Mouse (Mus musculus) lung, embryonic 15.5 days (tissue): Measurements from ENCODE around the gene Nat8f7. TPM values are rescaled to one million over a fixed set of nuclear protein-coding genes. Genes with fewer than 3 reads are reported as not detected.
"Not testable (repeated sequence)": the region's sequence is repeated elsewhere in the genome, so short reads cannot be mapped to it uniquely, and the experiment has no call there.

ENCODE experiments used
- ATAC-seq: fragments of 200-750 bp; cut with Nextera tagmentation; 2 replicates; pipeline ENCODE4 v1.8.0; 2017; ENCODE audit warnings: moderate number of reproducible peaks, borderline replicate concordance; ENCODE audit not compliant: low FRiP score, low TSS enrichment; ENCODE audit errors: extremely low read depth
- H3K27ac ChIP-seq: fragments of 300-500 bp; sonication (generic); 2 replicates; pipeline ENCODE4 v1.5.1; 2015; ENCODE audit warnings: moderate library complexity, mild to moderate bottlenecking, inconsistent platforms
- H3K27me3 ChIP-seq: fragments of 300-500 bp; sonication (generic); 2 replicates; pipeline ENCODE4 v1.6.1; 2015; ENCODE audit warnings: inconsistent platforms
- H3K36me3 ChIP-seq: fragments of 300-500 bp; sonication (generic); 2 replicates; pipeline ENCODE4 v1.6.1; 2015; ENCODE audit warnings: inconsistent platforms
- H3K4me1 ChIP-seq: fragments of 300-500 bp; sonication (generic); 2 replicates; pipeline ENCODE4 v1.6.1; 2015; ENCODE audit warnings: inconsistent platforms
- H3K4me2 ChIP-seq: fragments of 300-500 bp; sonication (generic); 2 replicates; pipeline ENCODE4 v1.6.1; 2015; ENCODE audit warnings: inconsistent platforms, mild to moderate bottlenecking, moderate library complexity
- H3K4me3 ChIP-seq: fragments of 300-500 bp; sonication (generic); 2 replicates; pipeline ENCODE4 v1.5.1; 2015; ENCODE audit warnings: mild to moderate bottlenecking, inconsistent platforms
- H3K9ac ChIP-seq: fragments of 300-500 bp; sonication (generic); 2 replicates; pipeline ENCODE4 v1.6.1; 2015; ENCODE audit warnings: inconsistent platforms
- H3K9me3 ChIP-seq: fragments of 300-500 bp; sonication (generic); 2 replicates; pipeline ENCODE4 v1.6.1; 2016; ENCODE audit warnings: inconsistent platforms
- WGBS: fragments of 180-500 bp; shearing (Covaris S2); methylation state at CpG from one replicate; pipeline ENCODE4 v1.1.7; 2015; 5-methylcytosine and 5-hydroxymethylcytosine counted together
- microRNA-seq: library from miRNA; unstranded; fragments of <30 nt; microRNA quantifications from one replicate; pipeline ENCODE4, GENCODE M21; 2016
- polyA plus RNA-seq: library from polyadenylated mRNA; unstranded; fragments of >200 nt; fragmentation: Nextera tagmentation; extraction: Ambion mirVana; gene quantifications from 2 replicates; pipeline ENCODE4 v1.2.1, GENCODE M21; 2015

The Nat8f7 gene
- polyA plus RNA-seq = not detected in 2 replicates

DNA sequence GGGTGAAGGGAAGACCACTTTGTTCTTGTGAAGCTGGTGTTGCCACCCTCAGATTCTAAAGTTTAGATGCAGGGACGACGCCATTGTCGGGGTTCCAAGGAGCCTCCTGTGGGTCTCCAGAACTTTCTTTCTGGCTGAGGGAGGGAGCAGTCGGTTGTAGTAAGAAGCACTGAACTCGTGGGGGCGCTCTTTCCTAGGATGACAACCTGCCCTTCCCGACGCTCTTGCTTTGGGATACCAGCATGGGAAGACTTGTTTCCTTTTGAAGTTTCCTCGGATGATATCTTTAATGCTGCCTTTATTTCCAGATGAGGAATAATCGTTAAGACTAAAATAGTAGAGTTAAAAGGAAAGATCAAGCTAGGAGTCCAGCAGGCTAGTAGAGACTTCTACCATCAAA lies at the start of gene Nat8f7:
TSS of gene Nat8f7 (minus strand) at position 101 of the 400 bp plus-strand sequence.
- not testable (repeated sequence) for H3K9ac ChIP-seq, H3K4me3 ChIP-seq, ATAC-seq, H3K9me3 ChIP-seq, H3K27ac ChIP-seq, H3K27me3 ChIP-seq, H3K36me3 ChIP-seq, H3K4me1 ChIP-seq, H3K4me2 ChIP-seq
- 80% methylated on average over 10 of the region's 10 CpGs for WGBS

- not testable (repeated sequence) for H3K4me2 ChIP-seq, ATAC-seq, H3K27me3 ChIP-seq, H3K4me3 ChIP-seq, H3K27ac ChIP-seq, H3K36me3 ChIP-seq, H3K4me1 ChIP-seq, H3K9me3 ChIP-seq, H3K9ac ChIP-seq
- 92% methylated on average over 1 of the region's 2 CpGs for WGBS
Observed at GRCm38 (mm10) chr6:85762678-85763077, 49.7 kb upstream of the Nat8f7 start.

DNA sequence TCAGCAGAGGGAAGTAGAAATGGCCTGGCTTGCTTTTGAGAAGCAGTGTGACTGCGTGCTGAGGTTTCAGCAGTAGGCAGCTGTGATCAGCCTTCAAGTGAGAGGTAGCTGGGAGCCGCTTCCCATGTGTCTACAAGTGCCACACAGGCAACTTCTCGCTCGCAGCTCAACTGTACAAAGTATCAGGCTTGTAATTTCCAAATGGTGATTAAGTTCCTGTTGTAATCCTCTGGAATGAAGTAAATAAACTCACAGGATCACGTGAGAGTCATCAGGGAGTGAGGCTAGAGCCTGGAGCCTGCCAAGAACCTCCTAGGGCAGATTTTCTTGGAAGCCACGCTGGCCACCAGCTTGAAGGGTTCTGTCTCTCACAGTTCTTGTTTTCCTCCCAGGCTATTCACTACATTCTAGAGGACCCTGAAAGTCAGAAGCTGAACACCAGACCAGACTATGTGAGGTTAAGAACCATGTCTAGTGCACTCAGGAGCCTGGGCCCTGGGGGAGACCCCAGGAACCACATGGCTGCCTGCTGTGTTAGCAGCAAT lies 42.8 kb upstream of the Nat8f7 start:
- H3K4me3 ChIP-seq, H3K36me3 ChIP-seq, H3K9me3 ChIP-seq, H3K27me3 ChIP-seq, H3K4me2 ChIP-seq, H3K4me1 ChIP-seq, H3K27ac ChIP-seq, H3K9ac ChIP-seq: not testable (repeated sequence)
- peak; percentile 27; the same call in 1 of the 2 replicates for ATAC-seq
- WGBS = 26% methylated on average over 3 of the region's 6 CpGs

DNA sequence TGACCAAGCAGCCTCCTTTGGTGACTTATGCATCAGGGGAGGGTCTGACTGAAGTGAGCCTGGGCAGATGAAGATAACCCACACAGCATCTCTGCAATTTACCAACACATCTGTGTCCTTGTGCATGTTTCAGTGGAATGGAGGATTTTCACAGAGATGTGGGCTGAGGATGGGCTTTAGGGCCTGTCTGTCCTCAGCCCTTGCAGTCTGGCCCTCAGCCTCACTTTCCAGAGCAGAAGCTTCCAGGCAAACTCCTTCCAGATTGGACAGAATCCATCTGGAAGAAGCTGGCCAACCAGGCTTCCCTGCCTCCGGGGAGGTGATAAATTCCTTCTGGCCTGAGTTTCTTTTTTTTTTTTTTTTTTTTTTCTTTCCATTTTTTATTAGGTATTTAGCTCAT lies 3.4 kb downstream of the Nat8f7 start:
- not testable (repeated sequence) for H3K36me3 ChIP-seq, H3K4me1 ChIP-seq, H3K4me3 ChIP-seq, H3K9me3 ChIP-seq, H3K4me2 ChIP-seq, H3K27me3 ChIP-seq, H3K9ac ChIP-seq, ATAC-seq, H3K27ac ChIP-seq
- WGBS = 80% methylated on average over 1 of the region's 1 CpGs

DNA sequence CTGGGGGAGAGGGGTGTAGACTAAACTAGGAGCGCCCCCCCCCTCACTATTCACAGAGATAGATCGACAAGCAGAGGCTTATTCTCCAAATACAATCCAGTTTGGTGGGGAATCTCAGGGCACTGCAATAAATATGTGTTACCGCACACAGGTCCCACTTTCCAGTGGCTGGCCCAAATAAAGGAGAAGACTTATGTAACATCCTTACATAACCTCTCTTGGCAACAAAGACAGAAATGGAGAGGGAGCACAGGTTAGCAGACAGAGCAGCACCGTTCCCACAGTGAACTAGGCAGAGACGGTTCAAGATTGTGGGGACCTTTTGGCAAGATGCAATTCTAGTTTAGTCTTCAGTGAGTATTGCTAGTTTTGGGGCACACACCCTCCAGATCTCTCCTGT lies 3.8 kb downstream of the Nat8f7 start:
- not testable (repeated sequence) for ATAC-seq

GRCm38 (mm10) chr6:85701943-85702342 lies 11.1 kb downstream of the Nat8f7 start:
- H3K4me3 ChIP-seq, H3K36me3 ChIP-seq, H3K4me1 ChIP-seq, H3K27ac ChIP-seq, H3K9ac ChIP-seq, H3K4me2 ChIP-seq, H3K9me3 ChIP-seq, H3K27me3 ChIP-seq: not testable (repeated sequence)
- WGBS = 48% methylated on average over 2 of the region's 4 CpGs
- peak; percentile 49; the same call in 1 of the 2 replicates for ATAC-seq

More for the DNA sequence above, 3.8 kb downstream of the Nat8f7 start:
- WGBS = 88% methylated on average over 5 of the region's 5 CpGs
- H3K36me3 ChIP-seq, H3K9me3 ChIP-seq, H3K27me3 ChIP-seq, H3K27ac ChIP-seq, H3K4me3 ChIP-seq, H3K4me1 ChIP-seq, H3K9ac ChIP-seq, H3K4me2 ChIP-seq: not testable (repeated sequence)

Small RNA genes lying within 50 kb of the gene (microRNA-seq; reads per million reads assigned to microRNA genes)
- not detected for gene Gm27317

Other genes with a start within 250 kb of the Nat8f7 start
- gene Fbxo41, start 210.2 kb downstream of the Nat8f7 start, polyA plus RNA-seq = 0.06 and 0.16 TPM in 2 replicates
- not detected in 2 replicates for gene Egr4, start 199.6 kb downstream of the Nat8f7 start, polyA plus RNA-seq
- gene Alms1, start 125.7 kb downstream of the Nat8f7 start, polyA plus RNA-seq = 5.0 and 5.4 TPM in 2 replicates
- gene Nat8f3, start 52.5 kb upstream of the Nat8f7 start, polyA plus RNA-seq = 0.23 TPM in 1 of 2 replicates, not detected in the other
- not detected in 2 replicates for gene Nat8f6, start 107.7 kb upstream of the Nat8f7 start, polyA plus RNA-seq
- not detected in 2 replicates for gene Nat8f5, start 107.8 kb upstream of the Nat8f7 start, polyA plus RNA-seq
- gene Nat8, start 118.9 kb upstream of the Nat8f7 start, polyA plus RNA-seq = not detected in 2 replicates
- gene Nat8f2, start 156.0 kb upstream of the Nat8f7 start, polyA plus RNA-seq = 0.07 TPM in 1 of 2 replicates, not detected in the other
- 4.9 and 5.1 TPM in 2 replicates for gene Nat8f4, start 191.7 kb upstream of the Nat8f7 start, polyA plus RNA-seq
- 26.5 and 29.9 TPM in 2 replicates for gene Tprkb, start 198.7 kb upstream of the Nat8f7 start, polyA plus RNA-seq
- 4.6 and 6.0 TPM in 2 replicates for gene Nat8f1, start 202.5 kb upstream of the Nat8f7 start, polyA plus RNA-seq
- gene Dusp11, start 248.5 kb upstream of the Nat8f7 start, polyA plus RNA-seq = 38.4 and 41.3 TPM in 2 replicates